Comparison of ENCODE assay signal across 29 mouse cellular contexts in genomic region chr17:5572096-5572730, GRCm38 (mm10).
DNase-seq lines count a peak whose midpoint lies in the region; ATAC-seq and TF ChIP-seq lines count a peak whose summit lies in the region.
"Had no signal": no experiment of that assay in that cellular context is flagged by ENCODE, and none has a peak within 500 bp of the region (broad histone marks: within the 10 kb centered on the region; RNA-seq: fewer than 3 reads in every experiment).

No protein-coding gene starts in this region.

- H3K27ac ChIP-seq in layer of hippocampus, adult 2 months: peak overlapping the region; percentile 67; the same call in 1 of the 2 replicates
- no peak overlapping the region for H3K27ac ChIP-seq in intestine, postnatal 0 days (ENCODE audit: low read depth, low read length)
- H3K27ac ChIP-seq: embryonic facial prominence, embryonic 10.5 days; embryonic facial prominence, embryonic 15.5 days; forebrain, embryonic 12.5 days; heart, embryonic 10.5 days; heart, embryonic 15.5 days; hindbrain, embryonic 12.5 days; hindbrain, postnatal 0 days; kidney, postnatal 0 days; liver, embryonic 14.5 days; midbrain, embryonic 10.5 days; neural tube, embryonic 12.5 days had no signal

- WGBS in intestine, postnatal 0 days: 55% methylated on average over 1 of the region's 1 CpGs

- intact Hi-C loops in heart, postnatal 36 days (cut with DNase I): no loop called here

- no peak overlapping the region for H3K9ac ChIP-seq in intestine, postnatal 0 days (ENCODE audit: low read depth, low read length)
- H3K9ac ChIP-seq: embryonic facial prominence, embryonic 15.5 days; forebrain, embryonic 12.5 days; forebrain, postnatal 0 days; heart, embryonic 15.5 days; hindbrain, embryonic 12.5 days; liver, embryonic 14.5 days; neural tube, embryonic 12.5 days had no signal

- no peaks in the 10 kb centered on the region for H3K9me3 ChIP-seq in intestine, postnatal 0 days (ENCODE audit: control insufficient read depth)
- H3K9me3 ChIP-seq: embryonic facial prominence, embryonic 10.5 days; embryonic facial prominence, embryonic 15.5 days; heart, embryonic 10.5 days; heart, embryonic 15.5 days; hindbrain, embryonic 12.5 days; midbrain, embryonic 10.5 days; neural tube, embryonic 12.5 days had no signal

- TF ChIP-seq CTCF in layer of hippocampus, adult 2 months (conservative IDR thresholded peaks at IDR 0.05): no peak
- no peak for TF ChIP-seq CTCF in intestine, postnatal 0 days (IDR thresholded peaks at IDR 0.05; ENCODE audit: low read depth)

- no peaks in the 10 kb centered on the region for H3K27me3 ChIP-seq in intestine, postnatal 0 days (replicated peaks; ENCODE audit: control insufficient read depth, insufficient read depth, low read length)
- H3K27me3 ChIP-seq: embryonic facial prominence, embryonic 15.5 days; forebrain, embryonic 12.5 days; heart, embryonic 15.5 days; hindbrain, embryonic 12.5 days; neural tube, embryonic 12.5 days; Patski had no signal

- peak; percentile 12 for DNase-seq in kidney, adult 11 months
- DNase-seq in kidney, postnatal 14 days: no peak
- no peak for DNase-seq in layer of hippocampus, adult 2 months (ENCODE audit: low spot score in 2 of 2)
- no peak for DNase-seq in layer of hippocampus, adult 9-11 months
- no peak for DNase-seq in heart, postnatal 36 days
- DNase-seq in layer of hippocampus, postnatal 10 days (ENCODE audit: low spot score in 2 of 2): no peak
- DNase-seq: forebrain, postnatal 0 days; layer of hippocampus, postnatal 36 days; left cerebral cortex, postnatal 4 days; lung, adult 2 months; lung, postnatal 10 days; right cerebral cortex, adult 18-20 months; right cerebral cortex, postnatal 4 days; thymus, adult 2 months; thymus, postnatal 36 days had no signal

- H3K4me3 ChIP-seq in layer of hippocampus, adult 2 months: no peak overlapping the region
- no peak overlapping the region for H3K4me3 ChIP-seq in intestine, postnatal 0 days (ENCODE audit: low read depth, low read length)
- H3K4me3 ChIP-seq: embryonic facial prominence, embryonic 10.5 days; embryonic facial prominence, embryonic 15.5 days; forebrain, embryonic 12.5 days; heart, embryonic 10.5 days; heart, embryonic 15.5 days; hindbrain, embryonic 12.5 days; midbrain, embryonic 10.5 days; myocyte; neural tube, embryonic 12.5 days had no signal

- peaks cover 5% of the 10 kb centered on the region; the same call in 1 of the 2 replicates for H3K4me1 ChIP-seq in intestine, postnatal 0 days (replicated peaks; ENCODE audit: control insufficient read depth, insufficient read depth, low read length)
- H3K4me1 ChIP-seq: forebrain, embryonic 12.5 days; hindbrain, embryonic 12.5 days; midbrain, embryonic 10.5 days had no signal

- no peaks in the 10 kb centered on the region for H3K36me3 ChIP-seq in intestine, postnatal 0 days (ENCODE audit: control insufficient read depth, insufficient read depth)
- H3K36me3 ChIP-seq: embryonic facial prominence, embryonic 10.5 days; embryonic facial prominence, embryonic 15.5 days; forebrain, embryonic 12.5 days; heart, embryonic 10.5 days; heart, embryonic 15.5 days; hindbrain, embryonic 12.5 days; midbrain, embryonic 10.5 days; neural tube, embryonic 12.5 days had no signal

- no peak overlapping the region for H3K4me2 ChIP-seq in intestine, postnatal 0 days (replicated peaks; ENCODE audit: low read depth)
- H3K4me2 ChIP-seq: embryonic facial prominence, embryonic 15.5 days; forebrain, embryonic 12.5 days; heart, embryonic 15.5 days; hindbrain, embryonic 12.5 days; neural tube, embryonic 12.5 days had no signal

- ATAC-seq in intestine, postnatal 0 days: peak; percentile 70
- ATAC-seq: forebrain, postnatal 0 days; hindbrain, postnatal 0 days; Patski had no signal
